Mouse (Mus musculus) embryo, embryonic 9.5 days (tissue): ENCODE data around the gene Irs2.

ENCODE experiments used
- DNase-seq: peaks from one replicate; pipeline ENCODE4 v3.0.0-alpha.2; 2017; ENCODE audit errors: extremely low spot score

Gene Irs2

GRCm38 (mm10) chr8:10986638-10987037, 21.6 kb downstream of the Irs2 start:
- DNase-seq, result no peak

- no peak for DNase-seq
Measured at GRCm38 (mm10) chr8:10985064-10985463, 23.2 kb downstream of the Irs2 start.

- DNase-seq, result no peak
Measured at GRCm38 (mm10) chr8:10980876-10981275, 27.4 kb downstream of the Irs2 start.

GRCm38 (mm10) chr8:10979916-10980315, 28.3 kb downstream of the Irs2 start:
- DNase-seq, result no peak

- DNase-seq, result no peak
Measured at GRCm38 (mm10) chr8:10979196-10979794, 29.0 kb downstream of the Irs2 start.

GRCm38 (mm10) chr8:10978377-10978776, 29.9 kb downstream of the Irs2 start:
- DNase-seq, result no peak

- DNase-seq, result no peak
Measured at GRCm38 (mm10) chr8:10977742-10978376, 30.4 kb downstream of the Irs2 start.

- DNase-seq, result no peak
Measured at GRCm38 (mm10) chr8:10974659-10975058, 33.6 kb downstream of the Irs2 start.

- no peak for DNase-seq
Measured at GRCm38 (mm10) chr8:10974126-10974525, 34.1 kb downstream of the Irs2 start.

- DNase-seq, result no peak
Measured at GRCm38 (mm10) chr8:10972851-10973452, 35.3 kb downstream of the Irs2 start.

- no peak for DNase-seq
Measured at GRCm38 (mm10) chr8:10971984-10972383, 36.3 kb downstream of the Irs2 start.

- DNase-seq, result no peak
Measured at GRCm38 (mm10) chr8:10971509-10971908, 36.7 kb downstream of the Irs2 start.

- DNase-seq, result no peak
Measured at GRCm38 (mm10) chr8:10970496-10971456, 37.5 kb downstream of the Irs2 start.

- no peak for DNase-seq
Measured at GRCm38 (mm10) chr8:10968687-10969086, 39.6 kb downstream of the Irs2 start.

GRCm38 (mm10) chr8:10965401-10966117, 42.7 kb downstream of the Irs2 start:
- DNase-seq, result no peak

- no peak for DNase-seq
Measured at GRCm38 (mm10) chr8:10964511-10965099, 43.7 kb downstream of the Irs2 start.

- DNase-seq, result peak; percentile 75
Measured at GRCm38 (mm10) chr8:10961989-10962388, 46.3 kb downstream of the Irs2 start.

GRCm38 (mm10) chr8:10960277-10960819, 47.9 kb downstream of the Irs2 start:
- DNase-seq, result peak; percentile 68

GRCm38 (mm10) chr8:10957292-10957955, 50.8 kb downstream of the Irs2 start:
- no peak for DNase-seq

- no peak for DNase-seq
Measured at GRCm38 (mm10) chr8:10953346-10954053, 54.8 kb downstream of the Irs2 start.
